Mouse (Mus musculus): ENCODE results near the gene Zrsr1.

DNA sequence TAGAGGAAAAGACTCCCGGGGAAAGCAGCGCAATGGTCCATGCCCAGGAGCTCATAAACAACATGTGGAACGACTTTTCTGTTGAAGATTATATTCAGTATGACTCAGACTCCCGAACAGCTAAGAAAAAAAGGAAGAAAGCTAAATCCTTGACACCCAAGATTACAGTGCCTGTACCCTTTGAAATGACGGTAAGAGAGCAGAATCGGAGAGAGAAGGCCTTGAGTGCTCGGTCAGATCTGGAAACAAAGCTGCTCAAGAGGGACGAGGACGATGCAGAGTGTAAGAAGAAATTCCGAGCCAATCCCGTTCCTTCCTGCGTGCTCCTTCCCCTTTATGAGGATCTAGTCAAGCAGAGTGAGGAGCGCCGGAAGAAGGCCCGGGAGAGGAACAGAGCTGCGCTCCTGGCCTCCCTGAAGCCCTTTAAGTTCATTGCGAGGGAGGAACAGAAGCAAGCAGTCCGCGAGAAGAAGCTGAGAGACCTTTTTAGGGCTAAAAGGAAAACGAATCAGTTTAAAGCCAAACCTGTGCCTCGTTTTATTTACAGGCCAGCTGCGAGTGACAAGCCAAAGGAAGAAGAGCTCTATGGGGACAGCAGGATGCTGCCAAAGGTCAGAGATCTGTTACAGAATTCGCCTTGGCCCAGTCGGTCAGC, 48.4 kb downstream of the Zrsr1 start:
- TF ChIP-seq USF1 (IDR thresholded peaks at IDR 0.05; ENCODE audit: low read depth, low read length) (no peak), CTCF (conservative IDR thresholded peaks at IDR 0.05 in 1 of 2, IDR thresholded peaks at IDR 0.05 in 1 of 2; ENCODE audit: low read depth in 2 of 2, low read length in 2 of 2) (no peak), EP300 (IDR thresholded peaks at IDR 0.05; ENCODE audit: low read length) (no peak), CHD1 (IDR thresholded peaks at IDR 0.05; ENCODE audit: low read depth, low read length) (no peak), POLR2A (IDR thresholded peaks at IDR 0.05; ENCODE audit: low read depth, low read length) (no peak)

All from CH12.LX (cell line).